Mouse (Mus musculus) layer of hippocampus, adult 8-10 months (tissue): ENCODE measurements around the gene Mapk8. TPM values are rescaled to one million over a fixed set of nuclear protein-coding genes. Genes with fewer than 3 reads are reported as not detected.
"Not testable (repeated sequence)": the region's sequence is repeated elsewhere in the genome, so short reads cannot be mapped to it uniquely, and the experiment has no call there.

ENCODE experiments used
- DNase-seq, 2 experiments: peaks; one replicate each; pipeline ENCODE4 v3.0.0; 2022; ENCODE audit warnings: low spot score in 2 of 2
- total RNA-seq, 4 experiments: library from RNA; stranded (reverse); gene quantifications; 2 replicates each; pipeline ENCODE4 v1.2.4; 2022

Gene Mapk8
- total RNA-seq = 10 to 100 TPM; 75.6 to 93.1 (median 84.1) TPM

DNA sequence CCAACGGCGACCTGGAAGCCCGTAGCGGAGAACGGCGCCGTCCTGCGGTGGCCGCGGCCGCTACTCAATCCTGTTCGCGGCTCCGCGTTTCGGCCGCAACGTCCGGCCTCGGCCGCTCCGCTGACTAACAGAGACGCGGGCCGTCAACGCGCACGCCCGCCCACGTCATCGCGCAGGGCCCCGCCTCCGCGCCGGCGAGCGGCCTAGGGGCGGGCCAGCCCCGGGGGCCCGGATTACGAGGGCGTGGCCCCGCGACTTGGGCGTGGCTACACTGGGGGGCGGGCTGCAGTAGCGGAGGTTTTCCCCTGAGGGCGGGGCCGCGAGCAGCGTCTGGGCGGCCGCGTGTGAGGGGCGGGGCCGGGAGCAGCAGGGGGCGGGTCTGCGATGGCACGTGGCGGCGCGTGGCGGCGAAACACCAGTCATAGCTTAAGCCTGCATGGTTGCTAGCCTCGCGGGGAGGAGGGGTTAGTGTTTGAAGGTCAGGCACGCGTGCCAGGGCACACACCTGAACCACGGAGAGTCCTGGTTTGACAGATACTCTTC, at the start of gene Mapk8:
Gene Mapk8 (minus strand): TSS at position 132 of the 543 bp plus-strand sequence.
- DNase-seq = peak; percentile 91 to 93

DNA sequence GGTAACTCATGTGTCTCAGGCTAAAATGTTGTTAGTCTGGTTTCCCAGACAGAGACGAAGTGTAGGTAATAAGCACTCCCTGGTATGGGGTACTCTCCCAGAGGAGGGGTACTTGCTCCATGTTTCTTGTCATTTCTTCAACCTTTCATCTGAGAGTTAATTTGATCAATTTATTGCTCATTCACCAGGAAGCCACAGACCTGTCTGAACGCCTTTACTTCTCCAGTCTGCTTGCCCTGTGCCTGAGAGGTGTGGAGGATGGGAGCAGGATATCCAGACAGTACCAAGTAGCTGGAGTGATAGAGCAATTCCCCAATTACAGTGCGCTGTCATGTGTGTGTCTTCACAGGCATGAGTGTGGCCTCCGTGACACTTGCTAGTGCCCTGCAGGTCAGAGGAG, 48.3 kb upstream of the Mapk8 start:
- no peak for DNase-seq

DNA sequence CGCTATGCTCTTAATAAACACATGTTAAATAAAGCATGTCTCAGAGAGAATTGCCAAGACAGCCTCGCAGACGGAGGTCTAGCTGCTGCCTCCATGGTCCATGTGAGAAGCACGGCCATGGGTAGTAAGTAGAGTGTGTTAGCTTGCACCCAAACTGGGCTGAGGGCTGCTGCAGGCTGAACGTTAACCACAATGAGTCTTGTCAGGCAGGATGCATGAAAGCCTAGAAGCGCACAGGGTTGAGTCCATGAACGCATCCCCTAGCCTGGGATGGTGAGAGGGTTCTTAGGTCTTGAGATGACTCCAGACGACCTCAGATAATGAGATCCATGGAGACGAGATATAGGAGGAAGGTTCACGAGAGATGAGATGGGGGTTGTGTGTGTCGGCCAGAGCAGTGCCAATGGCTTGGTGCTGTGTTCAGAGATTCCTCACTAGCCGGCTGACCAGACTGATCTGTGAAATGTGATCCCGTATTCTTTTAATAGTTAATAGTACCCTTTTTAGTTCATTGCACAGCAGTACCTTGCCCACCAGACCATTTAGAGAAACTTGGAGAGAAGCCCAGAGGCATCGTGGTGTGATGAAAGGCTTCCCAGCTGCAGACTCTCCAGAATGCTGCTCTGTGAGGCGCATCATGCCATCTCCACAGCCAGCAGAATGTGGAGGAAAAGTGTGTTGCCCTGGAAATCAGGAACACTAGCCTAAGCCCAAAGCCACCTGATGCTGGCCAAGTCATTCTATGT, 41.0 kb upstream of the Mapk8 start:
- DNase-seq = no peak

DNA sequence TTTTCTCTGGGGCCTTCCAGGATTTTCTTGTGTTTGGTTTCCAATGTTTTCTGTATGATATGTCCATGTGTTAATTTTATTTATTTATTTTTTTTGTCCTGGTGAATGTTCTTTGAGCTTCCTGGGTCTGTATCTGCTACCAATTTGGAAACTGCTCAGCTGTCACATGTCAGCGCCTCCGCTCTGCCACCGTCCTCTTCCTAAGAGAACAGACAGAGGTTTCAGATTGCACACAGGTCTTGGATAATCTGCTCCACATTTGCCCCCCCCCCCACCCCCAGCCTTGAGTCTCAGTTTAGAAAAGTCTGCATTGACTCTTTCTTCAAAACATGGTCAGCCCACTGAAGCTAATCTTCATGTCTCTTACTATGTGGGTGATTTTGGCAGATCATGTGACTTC, 35.0 kb upstream of the Mapk8 start:
- no peak for DNase-seq

DNA sequence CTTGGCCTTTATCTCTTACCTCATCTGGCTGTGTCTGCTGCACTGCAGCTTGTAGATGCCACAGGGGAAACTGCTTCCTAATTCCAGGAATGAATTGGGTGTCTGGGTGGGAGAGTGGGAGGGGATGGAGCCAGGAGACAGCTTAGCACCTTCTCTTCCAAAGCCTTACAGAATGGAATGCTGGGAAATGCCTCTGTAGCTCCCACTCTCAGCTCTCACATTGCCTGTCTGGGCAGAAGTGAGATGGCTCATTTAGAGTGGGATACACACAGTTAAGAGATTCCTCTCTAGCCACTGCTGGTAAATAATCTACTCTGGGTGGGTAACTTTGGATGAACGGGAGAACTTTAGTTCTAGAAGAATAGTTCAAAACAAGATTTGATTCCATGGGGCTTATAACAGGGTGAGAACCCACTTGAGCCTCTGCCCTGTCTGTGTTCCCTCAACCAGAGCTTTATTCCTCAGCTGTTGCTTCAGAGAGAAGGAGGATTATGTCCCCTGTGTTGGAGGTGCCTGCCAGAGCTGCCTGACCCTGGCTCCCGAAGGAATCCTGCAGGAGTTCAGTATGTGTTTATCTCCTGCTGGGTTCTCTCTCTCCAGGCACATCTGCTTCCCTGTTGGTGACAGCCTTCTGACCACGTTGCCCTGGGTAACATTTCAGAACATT, 29.3 kb upstream of the Mapk8 start:
- DNase-seq = no peak

DNA sequence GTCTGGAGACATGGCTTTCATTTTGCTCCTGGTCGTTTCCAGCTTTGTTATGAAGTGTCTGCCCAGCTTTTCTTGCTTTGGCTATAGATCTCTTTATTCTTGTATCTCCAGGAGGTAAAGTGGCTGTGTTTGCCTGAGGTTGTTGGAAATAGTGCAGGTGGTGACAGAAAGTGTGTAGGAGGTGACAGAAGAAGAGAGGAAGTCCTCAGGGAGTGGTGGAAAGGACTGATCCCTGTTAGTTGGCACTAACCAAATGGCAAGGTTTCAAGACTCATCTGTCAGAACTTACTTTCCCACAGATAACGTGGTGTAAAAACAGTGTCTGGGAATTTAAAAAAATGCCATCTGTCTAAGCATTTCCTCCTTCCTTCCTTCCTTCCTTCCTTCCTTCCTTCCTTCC, 27.5 kb upstream of the Mapk8 start:
- peak in 1 of 2 experiments; percentile 35 for DNase-seq

DNA sequence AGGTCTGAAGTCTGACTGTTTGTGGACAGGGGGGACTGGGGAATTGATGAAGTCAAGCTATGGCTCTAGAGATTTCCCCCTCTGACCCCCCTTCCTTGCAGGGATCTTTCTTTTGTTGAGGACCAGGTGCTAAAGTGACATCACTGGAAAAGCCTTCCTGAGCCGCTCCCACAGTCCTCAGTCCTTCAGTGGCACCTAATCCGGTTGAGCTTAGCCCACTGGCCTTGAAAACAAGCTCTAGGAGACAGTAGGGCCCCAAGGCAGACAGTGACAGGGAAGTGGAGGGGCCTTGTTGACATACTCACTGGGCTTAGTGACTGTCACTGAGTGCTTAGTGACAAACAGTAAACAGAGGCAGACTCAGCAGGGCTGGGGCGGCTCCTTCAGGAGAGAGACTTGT, 24.4 kb upstream of the Mapk8 start, which contains the start of gene Frmpd2:
Gene Frmpd2 (plus strand): TSS at position 366 of the 400 bp plus-strand sequence.
- DNase-seq = no peak

DNA sequence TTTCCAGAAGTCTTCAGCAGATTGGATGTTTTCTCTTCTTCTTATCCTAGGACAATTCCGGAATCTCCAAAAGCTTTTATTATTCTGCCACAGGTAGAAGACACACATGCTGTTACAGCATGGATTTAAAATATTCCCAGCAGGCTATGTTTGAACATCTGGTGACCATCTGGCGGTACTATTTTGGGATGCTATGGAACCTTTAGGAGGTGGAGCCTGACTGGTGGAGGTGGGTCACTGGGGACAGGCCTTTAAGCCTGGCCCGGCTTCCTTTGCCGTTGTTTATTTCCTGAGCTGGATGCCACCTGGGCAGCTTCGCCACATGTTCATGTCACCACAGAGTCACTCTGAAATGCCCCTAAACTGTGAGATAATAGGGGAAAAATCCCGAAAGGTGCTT, 20.8 kb upstream of the Mapk8 start:
- DNase-seq = peak in 1 of 2 experiments; percentile 1

DNA sequence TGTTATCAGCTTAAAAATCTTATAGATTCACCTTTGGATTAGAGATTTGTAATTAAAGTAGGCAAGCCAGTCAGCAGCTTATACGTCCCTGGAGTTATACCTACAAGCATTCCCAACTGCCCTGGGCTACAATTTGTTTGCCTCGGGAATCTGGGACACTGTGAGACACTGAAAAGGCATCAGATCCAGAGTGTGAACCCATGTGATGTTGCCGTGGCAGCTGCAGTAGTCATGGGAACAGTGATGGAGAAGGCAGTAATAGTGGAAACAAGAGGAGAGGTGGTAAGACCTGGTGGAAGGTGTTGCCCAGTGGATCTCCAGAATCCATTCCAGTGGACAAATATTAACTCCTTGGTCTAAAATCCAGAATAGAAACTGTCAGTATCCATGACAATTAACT, 16.7 kb upstream of the Mapk8 start:
- DNase-seq = no peak

DNA sequence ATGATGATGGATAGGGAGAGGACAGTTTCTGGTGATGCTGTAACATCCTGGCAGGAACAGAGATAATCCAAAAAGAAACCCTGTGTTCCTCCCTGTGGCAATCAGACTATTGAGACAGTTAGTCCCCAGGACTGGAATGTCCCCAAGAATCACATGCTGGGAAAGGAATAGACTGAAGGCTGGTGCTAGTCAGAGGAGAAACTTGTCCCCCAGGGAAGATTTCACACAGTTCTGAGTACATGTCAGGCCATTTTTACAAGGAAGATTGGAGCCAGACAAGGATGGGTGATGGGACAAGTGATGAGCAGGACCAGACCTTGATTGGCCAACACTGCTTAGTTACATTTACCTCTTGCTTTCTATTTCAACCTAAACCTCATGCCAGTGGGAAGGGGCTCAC, 3.4 kb upstream of the Mapk8 start:
- DNase-seq = no peak

DNA sequence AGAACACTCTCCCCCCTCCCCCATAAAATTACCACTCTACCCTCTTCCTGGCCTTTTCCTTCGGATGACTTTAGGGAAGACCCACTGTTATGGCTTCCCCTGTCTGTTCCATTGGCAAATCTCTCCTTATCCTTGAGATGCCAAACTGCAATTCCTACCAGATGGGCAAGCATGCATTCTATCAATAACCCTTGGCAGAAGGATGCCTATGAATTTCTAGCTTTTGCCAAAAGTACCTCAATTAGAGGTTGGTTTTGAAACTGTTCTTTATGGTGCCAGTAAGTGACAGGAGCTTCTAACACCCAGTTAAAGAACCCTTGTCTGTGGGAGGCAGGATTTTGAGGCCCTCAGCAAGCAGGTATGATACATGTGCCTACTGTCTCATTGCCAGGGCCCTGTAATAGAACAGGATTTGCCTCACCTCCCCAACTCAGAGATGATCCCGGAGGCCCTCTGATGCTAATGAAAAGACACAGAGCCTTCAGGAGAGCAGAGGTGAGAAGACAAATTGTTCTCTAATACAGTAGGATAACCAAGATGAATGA, 2.4 kb upstream of the Mapk8 start:
- DNase-seq = no peak

DNA sequence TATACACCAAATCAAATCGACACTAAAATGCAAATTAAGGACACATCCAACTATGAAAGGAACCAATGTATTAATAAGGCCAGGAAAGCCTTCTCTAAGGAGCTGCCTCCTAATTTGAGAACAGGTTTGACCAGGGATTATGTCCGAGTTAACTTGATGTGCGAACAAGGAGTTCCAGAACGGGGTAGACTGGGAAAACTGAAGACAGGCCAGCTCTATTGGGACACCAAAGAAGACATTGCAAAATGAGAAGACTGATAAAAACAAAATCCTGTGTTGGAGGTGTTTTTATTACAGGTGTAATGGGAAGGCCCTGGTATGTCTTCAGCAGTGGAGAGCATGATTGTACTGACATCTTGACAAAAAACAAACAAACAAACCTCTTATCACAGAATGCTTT, 1.3 kb upstream of the Mapk8 start:
- DNase-seq = no peak

DNA sequence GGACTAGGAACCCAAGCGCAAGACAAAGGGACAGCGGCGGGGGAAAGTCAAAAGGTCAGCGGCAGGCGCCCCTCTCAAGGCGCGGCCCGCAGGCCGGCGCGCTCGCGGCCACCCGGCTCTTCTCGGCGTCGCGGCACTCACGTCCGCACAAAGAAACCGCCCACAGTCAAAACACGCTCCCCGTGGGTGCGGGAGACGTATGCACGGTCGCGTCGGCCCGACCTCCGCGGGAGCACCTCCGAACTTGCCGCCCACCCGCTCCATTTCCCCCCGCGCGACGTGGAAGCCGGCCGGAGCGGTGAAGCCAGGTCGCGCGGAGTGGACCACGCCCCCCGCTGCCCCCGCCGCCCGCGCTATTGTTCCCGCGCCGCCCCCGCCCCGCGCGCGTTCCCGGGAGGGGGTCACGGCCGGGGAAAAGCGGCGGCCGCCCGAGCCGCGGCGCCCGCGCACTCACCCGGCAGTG, 366 bp downstream of the Mapk8 start:
- DNase-seq = peak; percentile 23 to 35

DNA sequence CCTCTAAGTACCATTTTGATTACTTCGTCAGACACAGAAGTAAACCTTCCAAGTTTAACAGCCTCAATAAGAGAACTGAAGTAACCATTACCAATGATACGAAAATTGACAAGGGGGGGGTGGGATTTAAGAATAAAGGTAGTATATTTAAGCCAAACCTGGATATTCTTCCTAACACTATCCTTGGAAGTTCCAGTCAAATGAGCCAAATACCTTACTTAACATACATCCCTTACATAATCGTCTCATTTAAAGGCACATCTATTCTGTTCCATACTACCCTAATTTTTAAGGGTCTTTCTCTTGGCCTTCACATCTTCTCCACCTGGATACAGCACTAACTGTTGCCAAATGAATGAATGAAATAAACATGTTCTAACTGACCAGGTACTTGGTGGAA, 996 bp downstream of the Mapk8 start:
- DNase-seq = no peak

DNA sequence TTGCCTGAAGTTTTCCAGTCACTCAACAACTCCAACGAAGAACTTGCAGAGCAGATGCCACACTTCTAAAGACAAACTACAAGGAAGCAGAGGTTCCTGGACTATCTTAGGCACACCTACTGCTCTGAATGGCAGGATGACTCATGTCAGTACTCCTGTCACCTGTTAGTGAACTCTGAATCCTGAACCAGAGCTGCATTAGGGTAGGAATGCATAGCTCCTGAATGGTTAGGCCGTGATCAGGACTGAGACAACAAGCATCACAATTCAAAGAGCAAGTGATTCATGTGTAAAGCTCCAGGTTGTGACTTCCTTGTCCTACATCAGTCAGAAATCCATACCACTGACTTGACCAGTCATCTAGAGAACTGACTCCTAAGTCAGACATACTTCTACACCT, 3.2 kb downstream of the Mapk8 start:
- no peak for DNase-seq

DNA sequence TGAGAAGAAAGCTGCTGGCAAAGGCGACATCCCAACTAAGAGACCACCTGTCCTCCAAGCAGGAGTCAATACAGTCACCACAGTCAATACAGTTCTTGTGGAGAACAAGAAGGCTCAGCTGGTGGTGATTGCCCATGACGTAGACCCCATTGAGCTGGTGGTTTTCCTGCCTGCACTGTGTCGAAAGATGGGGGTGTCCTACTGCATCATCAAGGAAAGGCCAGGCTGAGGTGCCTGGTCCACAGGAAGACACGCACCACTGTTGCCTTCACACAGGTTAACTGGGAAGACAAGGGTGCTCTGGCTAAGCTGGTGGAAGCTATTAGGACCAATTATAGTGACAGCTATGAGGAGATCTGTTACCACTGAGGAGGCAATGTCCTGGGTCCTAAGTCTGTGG, 14.5 kb downstream of the Mapk8 start:
- DNase-seq = not testable (repeated sequence)

DNA sequence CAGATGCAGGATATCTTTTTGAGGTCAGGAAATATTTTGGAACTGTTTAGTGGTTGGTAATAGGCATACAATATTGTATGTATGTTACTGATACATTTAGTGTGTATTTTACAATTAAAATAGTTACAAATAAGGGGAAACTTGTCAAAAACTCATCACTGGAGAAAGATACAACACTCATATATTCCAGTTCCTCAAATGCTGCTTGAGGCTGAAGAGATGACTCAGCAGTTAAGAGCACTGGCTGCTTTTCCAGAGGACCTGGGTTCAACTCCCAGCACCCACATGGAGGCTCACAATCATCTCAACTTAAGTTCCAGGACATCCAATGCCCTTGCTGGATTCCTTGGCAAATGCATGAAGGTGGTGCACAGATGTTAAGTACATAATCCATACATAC, 22.8 kb downstream of the Mapk8 start:
- DNase-seq = no peak

DNA sequence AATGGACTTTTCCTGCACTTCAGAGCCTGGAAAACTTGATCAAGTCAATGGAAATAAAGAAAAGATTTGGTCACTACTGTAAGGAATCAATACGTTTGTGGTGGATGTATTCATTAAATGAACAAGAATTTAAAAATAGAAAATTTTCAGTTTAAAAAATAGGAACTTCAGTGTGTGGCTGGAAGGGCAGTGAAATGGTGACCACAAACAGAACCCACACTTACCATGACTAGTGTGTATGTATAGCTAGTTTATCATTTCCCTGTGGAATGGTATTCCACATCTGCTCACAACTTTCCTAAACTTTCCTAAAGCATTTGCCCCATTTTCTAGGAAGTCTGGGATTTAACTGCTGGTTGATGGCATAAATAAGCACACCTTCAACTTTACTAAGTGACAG, 24.0 kb downstream of the Mapk8 start:
- no peak for DNase-seq

DNA sequence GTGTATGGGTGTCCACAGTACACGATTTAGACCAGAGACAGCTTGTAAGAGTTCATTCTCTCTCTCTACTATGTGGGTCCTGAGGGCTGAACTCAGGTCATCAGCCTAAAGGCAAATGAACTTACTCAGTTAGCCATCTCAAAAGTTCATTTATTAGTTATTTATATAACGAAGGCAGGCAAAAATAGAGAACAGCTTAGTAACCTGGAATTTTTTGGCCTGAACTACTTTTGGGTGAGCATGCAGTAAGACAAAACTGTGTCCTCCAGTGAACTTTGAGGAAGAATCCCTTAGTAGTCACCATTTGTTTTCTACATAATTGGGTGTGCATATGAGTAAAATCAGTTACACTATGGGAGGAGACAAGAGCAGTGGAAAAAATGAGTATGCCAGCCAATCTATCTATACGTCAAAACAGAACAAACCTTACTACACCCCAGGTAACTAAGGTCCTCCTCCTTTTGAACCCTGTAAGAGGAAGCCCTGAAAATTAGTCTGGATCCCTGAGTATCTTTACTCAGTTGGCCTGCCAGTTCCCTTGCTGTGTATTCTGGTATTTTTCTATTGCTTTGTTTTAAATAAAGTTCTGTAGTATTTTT, 28.5 kb downstream of the Mapk8 start:
- DNase-seq = no peak

DNA sequence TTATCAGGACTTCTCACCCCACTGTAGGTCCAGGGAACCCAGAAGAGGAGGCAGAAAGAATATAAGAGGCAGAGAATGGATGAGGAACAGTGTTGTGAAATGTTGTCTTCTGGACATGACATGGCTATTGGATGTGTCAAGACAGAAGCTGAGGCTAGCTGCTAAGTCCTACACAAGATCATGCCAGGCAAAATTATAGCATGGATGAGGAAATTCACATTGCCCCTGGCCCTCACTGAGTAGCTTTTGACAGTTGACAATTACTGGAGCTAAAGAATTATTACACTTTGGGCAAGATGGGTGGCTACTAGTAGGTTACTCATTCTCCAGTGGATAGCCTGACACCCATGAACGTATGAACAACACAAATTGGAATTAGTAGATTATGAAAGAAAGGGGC, 31.2 kb downstream of the Mapk8 start:
- no peak for DNase-seq

DNA sequence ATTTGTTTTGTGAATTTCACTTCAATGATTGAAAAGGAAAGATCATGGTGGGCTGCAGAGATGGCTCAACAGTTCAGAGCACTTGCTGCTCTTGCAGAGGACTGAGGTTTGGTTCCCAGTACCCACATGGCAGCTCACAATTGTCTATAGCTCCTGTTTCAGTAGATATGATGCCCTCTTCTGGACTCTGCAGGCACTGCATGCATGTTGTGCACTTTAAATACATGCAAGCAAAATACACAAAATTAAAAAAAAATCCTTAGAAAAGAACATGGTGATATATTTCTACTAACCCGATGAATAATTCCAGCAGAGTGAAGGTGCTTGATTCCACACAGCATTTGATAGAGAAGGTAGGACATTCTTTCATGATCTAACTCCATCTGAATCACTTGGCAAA, 44.6 kb downstream of the Mapk8 start:
- no peak for DNase-seq

DNA sequence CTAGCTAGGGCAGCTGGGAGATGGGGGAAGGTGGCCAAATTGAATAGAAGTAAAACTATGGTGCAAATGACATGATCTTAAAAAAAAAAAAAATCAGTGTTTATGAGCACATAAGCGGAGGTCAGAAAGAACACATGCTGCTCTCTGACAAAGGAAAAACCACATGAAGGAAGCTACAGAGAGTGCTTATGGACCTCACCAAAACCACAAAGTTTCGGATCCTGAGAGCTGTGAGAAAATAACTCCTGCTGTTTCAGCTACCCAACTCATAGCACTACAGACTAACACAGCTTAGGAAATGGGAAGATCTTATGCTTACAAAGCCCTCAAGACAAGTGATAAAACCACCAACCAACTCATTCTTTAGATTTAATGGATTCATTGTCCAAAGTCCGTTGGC, 46.9 kb downstream of the Mapk8 start:
- no peak for DNase-seq
